Mouse (Mus musculus) intestine, embryonic 16.5 days (tissue): ENCODE results near the gene Atp13a2. TPM values are rescaled to one million over a fixed set of nuclear protein-coding genes. Genes with fewer than 3 reads are reported as not detected.
A peak's percentile ranks its signal among the peaks of the same experiment; 100 is the strongest.

Source experiments
- ATAC-seq: fragments of 200-750 bp; cut with Nextera tagmentation; 2 replicates; pipeline ENCODE4 v1.8.0; 2017; ENCODE audit warnings: moderate TSS enrichment, moderate library complexity
- H3K27ac ChIP-seq: fragments of 300-500 bp; sonication (generic); 2 replicates; pipeline ENCODE4 v1.5.1; 2014; ENCODE audit warnings: mild to moderate bottlenecking, low read length
- H3K27me3 ChIP-seq: fragments of 300-500 bp; sonication (generic); replicated peaks from 2 replicates; pipeline ENCODE4 v1.6.1; 2014; ENCODE audit warnings: low read length, control low read depth, mixed read lengths; ENCODE audit not compliant: control insufficient read depth, insufficient read depth
- H3K36me3 ChIP-seq: fragments of 300-500 bp; sonication (generic); 2 replicates; pipeline ENCODE4 v1.6.1; 2014; ENCODE audit warnings: low read length, control low read depth; ENCODE audit not compliant: control insufficient read depth, insufficient read depth
- H3K4me1 ChIP-seq: fragments of 300-500 bp; sonication (generic); 2 replicates; pipeline ENCODE4 v1.6.1; 2014; ENCODE audit warnings: low read length, control low read depth, mixed read lengths; ENCODE audit not compliant: control insufficient read depth, insufficient read depth
- H3K4me2 ChIP-seq: fragments of 300-500 bp; sonication (generic); 2 replicates; pipeline ENCODE4 v1.6.1; 2014; ENCODE audit warnings: low read depth, low read length, control low read depth
- H3K4me3 ChIP-seq: fragments of 300-500 bp; sonication (generic); 2 replicates; pipeline ENCODE4 v1.5.1; 2014; ENCODE audit warnings: mild to moderate bottlenecking, low read length
- H3K9ac ChIP-seq: fragments of 300-500 bp; sonication (generic); 2 replicates; pipeline ENCODE4 v1.6.1; 2014; ENCODE audit warnings: low read depth, low read length
- H3K9me3 ChIP-seq: fragments of 300-500 bp; sonication (generic); 2 replicates; pipeline ENCODE4 v1.6.1; 2016; ENCODE audit warnings: low read length, control low read depth; ENCODE audit not compliant: control insufficient read depth
- WGBS: fragments of 180-500 bp; shearing (Covaris S2); extraction: QIAGEN DNeasy Blood & Tissue Kit; methylation state at CpG from one replicate; pipeline ENCODE4 v1.1.7; 2014; 5-methylcytosine and 5-hydroxymethylcytosine counted together
- polyA plus RNA-seq: library from polyadenylated mRNA; unstranded; fragments of >200 nt; fragmentation: Nextera tagmentation; extraction: Ambion mirVana; gene quantifications from 2 replicates; pipeline ENCODE4 v1.2.1, GENCODE M21; 2015

Gene Atp13a2
- polyA plus RNA-seq, 1 experiment from 2014 or later: 29.3 TPM

GRCm38 (mm10) chr4:140960781-140961466 lies 25.7 kb upstream of the Atp13a2 start, which contains the start of gene Sdhb:
Gene Sdhb, plus strand, starts transcription at chr4:140961203.
- Histone ChIP-seq H3K4me1 (peaks cover 27% of the 10 kb centered on the region), H3K4me3 (peak within 1 kb of the TSS; percentile 76), H3K9ac (peak within 1 kb of the TSS; percentile 90), H3K4me2 (peak within 1 kb of the TSS; percentile 74), H3K9me3 (no peaks in the 10 kb centered on the region), H3K36me3 (no peaks in the 10 kb centered on the region), H3K27me3 (no peaks in the 10 kb centered on the region), H3K27ac (peak within 1 kb of the TSS; percentile 83)
- WGBS: 2% methylated on average over 37 of the region's 37 CpGs
- peak; percentile 96 for ATAC-seq

DNA sequence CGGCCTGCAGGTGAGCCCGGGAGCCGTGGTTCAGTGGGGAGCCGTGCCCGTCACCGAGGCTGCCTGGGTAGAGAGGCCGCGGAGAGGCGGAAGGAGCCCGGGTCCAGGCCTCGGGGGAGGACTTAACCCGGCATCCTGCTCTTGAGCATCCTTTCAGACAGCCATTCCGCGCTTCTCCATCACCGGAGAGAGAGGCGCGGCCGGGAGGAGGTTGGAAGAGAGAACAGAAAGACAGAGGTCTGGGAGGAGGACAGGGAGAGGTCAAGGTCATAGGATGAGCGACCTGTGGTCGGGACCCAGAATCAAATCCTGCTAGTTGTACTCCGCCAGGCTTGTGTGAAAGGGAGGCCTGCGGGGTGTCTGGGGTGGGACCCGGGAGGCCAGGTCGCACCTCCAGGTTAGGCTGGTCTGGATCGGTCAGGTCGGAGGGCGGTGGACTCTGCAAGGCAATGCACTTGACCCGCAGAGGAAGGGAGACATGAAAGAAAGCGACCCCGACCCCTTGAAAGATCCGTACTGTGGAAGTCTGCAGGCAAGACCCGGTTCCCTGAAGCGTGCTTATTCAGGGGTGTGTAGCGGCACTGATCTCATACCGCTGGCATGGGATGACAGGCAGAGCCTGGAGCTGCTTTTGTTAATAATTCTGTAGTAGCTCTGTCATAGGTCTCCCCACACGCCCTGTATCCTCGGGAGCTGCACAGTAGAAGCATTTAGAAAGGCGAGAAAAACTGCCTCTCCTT lies 25.0 kb upstream of the Atp13a2 start:
- Histone ChIP-seq H3K27ac (peak overlapping the region; percentile 83), H3K4me1 (peaks cover 27% of the 10 kb centered on the region), H3K36me3 (no peaks in the 10 kb centered on the region), H3K4me2 (peak overlapping the region; percentile 74), H3K4me3 (peak overlapping the region; percentile 76), H3K9me3 (no peaks in the 10 kb centered on the region), H3K9ac (peak overlapping the region; percentile 90), H3K27me3 (no peaks in the 10 kb centered on the region)
- 1% methylated on average over 38 of the region's 38 CpGs for WGBS
- peak; percentile 34 for ATAC-seq

DNA sequence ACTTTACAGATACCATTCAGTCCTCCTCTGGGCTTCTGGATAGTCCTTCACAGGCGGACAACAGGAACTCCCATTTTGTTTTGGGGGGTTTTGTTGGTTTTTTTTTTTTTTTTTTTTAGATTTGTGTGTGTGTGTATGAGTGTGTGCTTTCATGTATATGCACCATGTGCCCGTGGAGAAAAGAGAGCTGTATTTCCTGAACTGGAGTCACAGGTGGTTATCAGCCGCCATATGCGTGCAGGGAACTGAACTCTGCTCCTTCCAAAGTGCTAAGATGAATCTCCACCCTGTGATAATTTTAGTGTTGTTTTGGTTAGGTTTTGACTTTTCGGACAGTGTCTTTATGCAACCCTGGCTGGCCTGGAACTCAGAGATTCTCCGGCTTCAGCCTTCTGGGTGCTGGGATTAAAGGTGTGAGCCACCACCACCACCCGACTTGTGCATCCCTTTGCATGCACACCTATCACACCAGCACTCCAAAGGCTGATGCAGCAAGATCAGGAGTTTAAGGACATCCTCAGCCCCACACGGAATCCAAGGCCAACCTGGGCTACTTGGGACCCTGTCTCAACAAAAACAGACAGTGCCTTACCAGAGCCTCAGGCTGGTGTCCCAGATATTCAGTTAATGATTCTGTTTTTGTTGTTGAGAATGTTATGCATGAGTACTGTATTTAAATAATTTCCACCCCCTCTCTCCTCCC lies 24.3 kb upstream of the Atp13a2 start:
- no peak for ATAC-seq
- peak overlapping the region; percentile 74 for H3K4me2 ChIP-seq
- H3K9ac ChIP-seq: peak overlapping the region; percentile 90
- H3K4me1 ChIP-seq: peaks cover 27% of the 10 kb centered on the region
- H3K4me3 ChIP-seq: peak overlapping the region; percentile 76
- no peaks in the 10 kb centered on the region for H3K9me3 ChIP-seq
- peak overlapping the region; percentile 83 for H3K27ac ChIP-seq
- H3K27me3 ChIP-seq: no peaks in the 10 kb centered on the region
- H3K36me3 ChIP-seq: no peaks in the 10 kb centered on the region
- 59% methylated on average over 8 of the region's 8 CpGs for WGBS

DNA sequence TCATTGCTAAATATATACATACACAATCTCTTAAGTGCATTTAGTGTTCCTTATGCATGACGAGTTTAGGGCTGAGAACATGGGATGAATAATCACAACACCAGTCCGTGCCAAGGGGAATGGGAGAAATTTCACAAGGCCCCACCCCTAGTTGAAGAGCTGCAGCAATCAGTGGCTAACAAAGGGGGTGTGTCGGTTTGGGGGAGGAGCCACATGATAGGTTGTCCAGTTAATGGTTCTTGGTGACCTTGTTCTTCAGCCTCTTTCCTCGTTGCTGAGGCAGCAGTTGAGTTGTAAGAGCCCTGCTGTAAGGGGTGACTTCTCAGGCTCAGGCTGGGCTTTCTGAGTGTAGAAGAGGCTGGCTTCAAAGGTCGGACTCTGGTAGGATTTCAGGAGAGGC lies 23.7 kb upstream of the Atp13a2 start:
- H3K4me3 ChIP-seq: 0 out of 2 replicates have a peak overlapping the region, but pooled peaks have one; percentile 76
- H3K4me1 ChIP-seq: peaks cover 24% of the 10 kb centered on the region
- no peaks in the 10 kb centered on the region for H3K9me3 ChIP-seq
- peak overlapping the region; percentile 49; the same call in 1 of the 2 replicates for H3K9ac ChIP-seq
- WGBS: 24% methylated on average over 5 of the region's 5 CpGs
- no peaks in the 10 kb centered on the region for H3K36me3 ChIP-seq
- H3K4me2 ChIP-seq: peak overlapping the region; percentile 74
- H3K27ac ChIP-seq: peak overlapping the region; percentile 76
- peak; percentile 19 for ATAC-seq
- H3K27me3 ChIP-seq: no peaks in the 10 kb centered on the region

DNA sequence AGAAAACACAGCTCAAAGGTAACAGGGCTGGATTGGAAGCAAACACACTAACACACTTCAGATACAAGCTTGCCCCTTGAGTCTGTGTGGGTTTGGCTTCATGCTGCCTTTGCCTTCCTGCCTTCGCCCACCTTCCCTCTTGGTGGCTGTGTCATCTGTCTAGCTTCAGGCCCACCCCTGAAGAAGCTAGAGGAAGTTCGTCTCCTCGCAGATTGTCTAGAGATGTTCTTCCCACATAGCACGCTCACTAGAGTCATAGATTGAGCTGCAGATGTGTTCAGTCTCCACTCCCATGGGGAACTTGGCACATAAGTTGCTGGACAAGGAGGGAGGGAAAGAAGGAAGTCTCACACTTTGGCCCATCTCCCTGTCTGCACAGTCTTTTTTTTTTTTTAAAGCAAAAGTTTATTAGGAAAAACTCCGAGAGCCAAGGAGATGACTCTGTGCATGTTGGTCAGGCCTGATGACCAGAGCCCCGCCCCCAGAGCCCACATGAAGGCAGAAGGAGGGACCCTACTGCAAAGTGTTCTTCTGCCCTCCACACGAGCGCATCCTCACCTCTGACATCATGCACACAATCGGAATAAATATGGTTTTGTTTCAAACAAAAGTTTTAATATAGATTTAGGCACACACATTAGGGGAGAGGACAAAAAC lies 22.6 kb upstream of the Atp13a2 start:
- peaks cover 24% of the 10 kb centered on the region for H3K4me1 ChIP-seq
- H3K27ac ChIP-seq: peak overlapping the region; percentile 31
- no peaks in the 10 kb centered on the region for H3K36me3 ChIP-seq
- ATAC-seq: no peak
- no peak overlapping the region for H3K4me3 ChIP-seq
- no peaks in the 10 kb centered on the region for H3K9me3 ChIP-seq
- H3K9ac ChIP-seq: no peak overlapping the region
- H3K27me3 ChIP-seq: no peaks in the 10 kb centered on the region
- WGBS: 69% methylated on average over 9 of the region's 9 CpGs
- no peak overlapping the region for H3K4me2 ChIP-seq

- Histone ChIP-seq H3K36me3 (no peaks in the 10 kb centered on the region), H3K27ac (no peak overlapping the region), H3K4me2 (no peak overlapping the region), H3K4me1 (peaks cover 24% of the 10 kb centered on the region), H3K9ac (no peak overlapping the region), H3K9me3 (no peaks in the 10 kb centered on the region), H3K4me3 (no peak overlapping the region), H3K27me3 (no peaks in the 10 kb centered on the region)
- no peak for ATAC-seq
- 16% methylated on average over 7 of the region's 7 CpGs for WGBS
Observed at GRCm38 (mm10) chr4:140964620-140965019, 22.1 kb upstream of the Atp13a2 start.

GRCm38 (mm10) chr4:140967386-140968159 lies 19.1 kb upstream of the Atp13a2 start:
- no peak overlapping the region for H3K9ac ChIP-seq
- no peak overlapping the region for H3K4me2 ChIP-seq
- H3K9me3 ChIP-seq: no peaks in the 10 kb centered on the region
- ATAC-seq: no peak
- no peaks in the 10 kb centered on the region for H3K27me3 ChIP-seq
- 78% methylated on average over 11 of the region's 11 CpGs for WGBS
- H3K27ac ChIP-seq: no peak overlapping the region
- H3K36me3 ChIP-seq: peaks cover 20% of the 10 kb centered on the region
- H3K4me3 ChIP-seq: no peak overlapping the region
- H3K4me1 ChIP-seq: peaks cover 10% of the 10 kb centered on the region

- Histone ChIP-seq H3K36me3 (peaks cover 28% of the 10 kb centered on the region), H3K27me3 (no peaks in the 10 kb centered on the region)
- no peak for ATAC-seq
Observed at GRCm38 (mm10) chr4:140971691-140972090, 15.0 kb upstream of the Atp13a2 start.

More at GRCm38 (mm10) chr4:140971691-140972090, 15.0 kb upstream of the Atp13a2 start:
- Histone ChIP-seq H3K9ac (no peak overlapping the region), H3K4me1 (no peaks in the 10 kb centered on the region), H3K9me3 (no peaks in the 10 kb centered on the region), H3K4me3 (no peak overlapping the region), H3K27ac (no peak overlapping the region), H3K4me2 (no peak overlapping the region)
- WGBS: 84% methylated on average over 13 of the region's 13 CpGs
